10 mouse cellular contexts compared by ENCODE assay signal in genomic region chr12:26115339-26115912, GRCm38 (mm10).
DNase-seq lines count a peak whose midpoint lies in the region; ATAC-seq and TF ChIP-seq lines count a peak whose summit lies in the region.
"Had no signal": no experiment of that assay in that cellular context is flagged by ENCODE, and none has a peak within 500 bp of the region (broad histone marks: within the 10 kb centered on the region; RNA-seq: fewer than 3 reads in every experiment).

No protein-coding gene starts in this region.

- DNase-seq in heart, adult 18-20 months = peak; percentile 22 to 24
- no peak for DNase-seq in heart, adult 8-10 months (ENCODE audit: low spot score)
- DNase-seq in NIH3T3 (ENCODE audit: low read depth) = peak; percentile 11
- DNase-seq in forebrain, embryonic 10.5 days (ENCODE audit: extremely low spot score, low spot score) = no peak
- DNase-seq in lung, postnatal 4 days = peak; percentile 6 to 25
- DNase-seq in urinary bladder, adult 2 months (ENCODE audit: low spot score) = no peak
- no peak for DNase-seq in liver, embryonic 11.5 days (ENCODE audit: low spot score)
- DNase-seq in stomach, postnatal 0 days (ENCODE audit: low spot score) = no peak
- DNase-seq: liver, embryonic 13.5 days had no signal

- ATAC-seq in liver, embryonic 11.5 days (replicated peaks; ENCODE audit: low FRiP score) = no peak
- ATAC-seq in stomach, postnatal 0 days (ENCODE audit: low FRiP score, low TSS enrichment) = no peak
- ATAC-seq: intestine, postnatal 0 days had no signal

- no peak overlapping the region for H3K4me2 ChIP-seq in liver, embryonic 11.5 days
- H3K4me2 ChIP-seq in stomach, postnatal 0 days (replicated peaks; ENCODE audit: low read depth) = no peak overlapping the region
- H3K4me2 ChIP-seq: liver, embryonic 13.5 days had no signal

- peaks cover 22% of the 10 kb centered on the region for H3K4me1 ChIP-seq in forebrain, embryonic 10.5 days
- H3K4me1 ChIP-seq in liver, embryonic 11.5 days (replicated peaks; ENCODE audit: control insufficient read depth, insufficient read depth, low read length) = no peaks in the 10 kb centered on the region
- no peaks in the 10 kb centered on the region for H3K4me1 ChIP-seq in stomach, postnatal 0 days (replicated peaks; ENCODE audit: control insufficient read depth, insufficient read depth)
- H3K4me1 ChIP-seq: liver, embryonic 13.5 days had no signal

- H3K9me3 ChIP-seq in forebrain, embryonic 10.5 days = no peaks in the 10 kb centered on the region
- no peaks in the 10 kb centered on the region for H3K9me3 ChIP-seq in liver, embryonic 11.5 days (ENCODE audit: control insufficient read depth, low read length)
- H3K9me3 ChIP-seq in stomach, postnatal 0 days (ENCODE audit: control insufficient read depth, low read length) = no peaks in the 10 kb centered on the region; the same call in 1 of the 2 replicates
- H3K9me3 ChIP-seq: liver, embryonic 13.5 days had no signal

- TF ChIP-seq CTCF in stomach, postnatal 0 days (IDR thresholded peaks at IDR 0.05; ENCODE audit: low read depth) = no peak

- 53% methylated on average over 9 of the region's 9 CpGs for WGBS in forebrain, embryonic 10.5 days
- WGBS in liver, embryonic 11.5 days = 72% methylated on average over 9 of the region's 9 CpGs
- 55% methylated on average over 9 of the region's 9 CpGs for WGBS in stomach, postnatal 0 days

- TF ChIP-seq EP300 in stomach, postnatal 0 days (optimal IDR thresholded peaks at IDR 0.05) = no peak

- H3K36me3 ChIP-seq in forebrain, embryonic 10.5 days (replicated peaks) = no peaks in the 10 kb centered on the region
- no peaks in the 10 kb centered on the region for H3K36me3 ChIP-seq in liver, embryonic 11.5 days (ENCODE audit: control insufficient read depth, insufficient read depth, low read length)
- H3K36me3 ChIP-seq in stomach, postnatal 0 days (ENCODE audit: control insufficient read depth, insufficient read depth, low read length) = no peaks in the 10 kb centered on the region
- H3K36me3 ChIP-seq: liver, embryonic 13.5 days had no signal

- no peak overlapping the region for H3K4me3 ChIP-seq in forebrain, embryonic 10.5 days
- H3K4me3 ChIP-seq in liver, embryonic 11.5 days (ENCODE audit: low read depth, low read length) = no peak overlapping the region
- no peak overlapping the region for H3K4me3 ChIP-seq in stomach, postnatal 0 days (ENCODE audit: low read depth, low read length)
- H3K4me3 ChIP-seq: liver, embryonic 13.5 days had no signal

- peak overlapping the region; percentile 70 for H3K27ac ChIP-seq in forebrain, embryonic 10.5 days
- H3K27ac ChIP-seq in liver, embryonic 11.5 days (ENCODE audit: low read depth, low read length) = no peak overlapping the region
- H3K27ac ChIP-seq in stomach, postnatal 0 days (replicated peaks) = no peak overlapping the region
- H3K27ac ChIP-seq: liver, embryonic 13.5 days had no signal

- H3K27me3 ChIP-seq in forebrain, embryonic 10.5 days (ENCODE audit: poor library complexity, severe bottlenecking) = no peaks in the 10 kb centered on the region
- H3K27me3 ChIP-seq in liver, embryonic 11.5 days (replicated peaks; ENCODE audit: control insufficient read depth, insufficient read depth, low read length) = no peaks in the 10 kb centered on the region
- no peaks in the 10 kb centered on the region for H3K27me3 ChIP-seq in stomach, postnatal 0 days (ENCODE audit: control insufficient read depth, insufficient read depth, low read length)
- H3K27me3 ChIP-seq: liver, embryonic 13.5 days had no signal

- H3K9ac ChIP-seq in liver, embryonic 11.5 days (ENCODE audit: low read depth, low read length) = no peak overlapping the region
- no peak overlapping the region for H3K9ac ChIP-seq in stomach, postnatal 0 days (ENCODE audit: low read length)
- H3K9ac ChIP-seq: liver, embryonic 13.5 days had no signal

Comparison
In these comparisons a context has a peak if more than half of its experiments do, and no peak if none do; other contexts are left out.
1. DNase-seq: peak in heart, adult 18-20 months (2 of 2), NIH3T3 (single experiment) and lung, postnatal 4 days (2 of 2); none in heart, adult 8-10 months (single experiment), forebrain, embryonic 10.5 days (single experiment), urinary bladder, adult 2 months (single experiment), liver, embryonic 11.5 days (single experiment) and stomach, postnatal 0 days (single experiment).